Mouse (Mus musculus) cerebellum, adult 9-10 months (tissue): Measurements from ENCODE around the gene Mib2.
A peak's percentile ranks its signal among the peaks of the same experiment; 100 is the strongest.
"Not testable (repeated sequence)": the region's sequence is repeated elsewhere in the genome, so short reads cannot be mapped to it uniquely, and the experiment has no call there.

Source experiments
- DNase-seq: peaks from one replicate; pipeline ENCODE4 v3.0.0; 2022

The Mib2 gene

DNA sequence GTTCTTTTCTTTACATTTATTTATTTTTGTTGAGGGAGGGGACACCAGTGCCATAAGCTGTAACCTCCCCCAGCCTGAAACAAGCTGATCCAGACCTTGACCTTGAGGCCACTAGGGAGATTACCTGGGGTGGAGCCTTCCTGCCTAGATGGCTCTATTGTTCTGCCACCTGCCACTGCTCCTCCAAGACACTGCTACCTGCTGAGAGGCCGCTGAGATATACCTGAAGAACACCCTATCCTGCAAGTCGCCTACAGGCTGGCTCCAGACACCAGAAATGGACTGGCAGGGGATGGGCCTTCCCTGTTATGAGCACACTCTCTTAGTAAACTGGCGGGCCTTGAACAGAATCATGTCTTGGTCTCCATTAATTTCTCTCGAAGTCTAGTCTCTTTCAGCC lies 1.2 kb upstream of the Mib2 start:
- DNase-seq: not testable (repeated sequence)

DNA sequence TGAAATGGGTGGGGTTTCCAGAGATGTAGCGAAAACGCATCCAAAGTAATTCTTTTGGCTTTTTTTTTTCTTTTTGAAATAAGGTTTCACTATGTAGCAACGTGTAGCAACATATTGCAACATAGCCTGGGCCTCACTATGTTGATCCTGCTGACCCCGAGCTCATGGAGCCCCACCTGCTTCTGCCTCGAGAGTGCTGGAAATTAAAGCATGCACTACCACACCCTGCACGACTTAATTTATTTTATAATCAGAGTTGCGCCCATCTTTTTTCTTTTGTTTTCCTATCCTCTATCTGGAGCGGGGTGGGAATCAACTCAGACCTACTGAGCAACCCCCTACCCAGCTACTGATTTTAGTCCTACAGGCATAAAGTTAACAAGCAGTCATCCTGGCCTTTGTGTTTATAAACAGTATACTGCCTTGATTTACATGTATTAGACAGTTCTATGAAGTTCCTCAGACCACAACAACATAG lies 639 bp upstream of the Mib2 start:
- DNase-seq: no peak

DNA sequence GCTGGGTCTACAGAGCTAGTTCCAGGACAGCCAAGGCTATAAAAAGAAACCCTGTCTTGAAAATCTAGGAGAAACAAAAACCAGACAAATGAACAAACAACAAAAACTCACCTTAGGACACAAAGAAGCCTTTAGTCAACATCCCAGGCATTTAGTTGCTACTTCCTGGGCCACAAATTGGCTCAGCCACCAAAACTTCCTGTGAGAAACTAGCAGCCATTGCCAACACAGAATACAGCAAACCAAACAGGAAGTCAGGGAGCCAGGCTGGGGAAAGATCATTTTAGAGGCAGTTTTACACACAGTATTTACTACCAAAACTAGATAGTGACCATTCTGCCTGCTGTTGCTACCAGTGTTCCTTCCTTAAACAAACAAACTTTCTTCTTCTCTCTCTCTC lies 2.1 kb downstream of the Mib2 start:
- DNase-seq: no peak

DNA sequence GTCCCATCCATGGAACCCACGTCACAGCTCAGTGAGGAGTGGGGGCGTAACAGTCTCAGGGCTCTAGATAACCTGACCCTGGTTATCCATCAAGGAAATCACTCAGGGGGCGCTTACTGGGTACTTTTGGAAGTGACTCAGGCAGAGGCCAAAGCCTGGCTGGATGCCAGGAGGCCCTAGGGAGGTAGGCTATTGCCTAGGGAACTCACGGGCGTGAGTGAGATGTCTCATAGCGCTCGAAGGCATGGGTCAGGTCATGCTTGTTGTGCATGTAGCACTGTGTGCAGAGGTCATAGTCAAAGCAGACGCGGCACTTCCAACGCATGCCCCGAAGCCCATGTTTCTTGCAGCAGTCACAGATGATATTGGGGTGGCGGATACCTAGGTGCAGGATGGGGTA lies 8.4 kb downstream of the Mib2 start:
- no peak for DNase-seq

DNA sequence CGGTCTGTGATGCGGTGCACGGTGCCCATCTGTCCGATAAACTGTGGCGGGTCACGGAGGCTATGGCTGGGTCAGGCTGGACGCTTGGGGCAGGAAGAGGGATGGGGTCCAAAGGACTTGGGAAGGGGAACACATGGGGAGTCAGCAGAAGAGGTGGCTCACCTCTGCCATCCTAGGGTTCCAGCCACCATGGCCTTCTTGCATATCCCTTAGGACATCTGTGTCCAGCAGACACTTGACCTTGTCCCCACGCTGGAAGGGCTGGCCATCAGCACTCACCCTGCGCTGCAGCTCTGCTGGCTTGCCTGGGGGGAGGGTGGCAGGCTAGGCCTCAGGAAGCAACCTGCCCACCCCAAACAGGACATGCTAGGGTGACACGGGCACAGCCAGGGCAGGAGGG lies 10.0 kb downstream of the Mib2 start:
- DNase-seq: no peak

DNA sequence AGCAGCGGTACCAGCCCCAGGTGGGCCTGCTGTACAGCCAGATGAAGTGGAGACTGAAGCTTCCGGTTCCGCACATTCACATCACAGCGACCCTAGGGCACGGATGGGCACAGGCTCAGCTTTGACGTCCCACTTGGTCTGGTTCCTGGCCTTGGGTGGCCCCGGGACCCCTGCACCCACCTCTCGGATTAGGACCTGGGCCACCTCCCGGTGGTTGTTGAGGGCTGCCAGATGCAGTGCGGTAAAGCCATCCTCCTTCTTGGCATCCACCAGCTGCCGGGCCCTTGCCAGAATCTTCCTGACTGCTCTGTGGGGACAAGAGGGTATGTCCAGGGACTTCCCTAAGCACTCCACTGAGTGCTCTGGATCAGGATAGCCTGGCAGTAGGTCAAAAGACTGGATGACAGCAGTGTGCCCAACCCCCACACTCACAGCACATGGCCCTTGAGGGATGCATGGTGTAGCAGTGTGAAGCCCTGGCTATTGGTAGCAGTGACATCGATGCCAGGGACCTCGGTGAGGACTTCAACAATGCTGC lies 12.7 kb downstream of the Mib2 start:
- peak; percentile 68 for DNase-seq

DNA sequence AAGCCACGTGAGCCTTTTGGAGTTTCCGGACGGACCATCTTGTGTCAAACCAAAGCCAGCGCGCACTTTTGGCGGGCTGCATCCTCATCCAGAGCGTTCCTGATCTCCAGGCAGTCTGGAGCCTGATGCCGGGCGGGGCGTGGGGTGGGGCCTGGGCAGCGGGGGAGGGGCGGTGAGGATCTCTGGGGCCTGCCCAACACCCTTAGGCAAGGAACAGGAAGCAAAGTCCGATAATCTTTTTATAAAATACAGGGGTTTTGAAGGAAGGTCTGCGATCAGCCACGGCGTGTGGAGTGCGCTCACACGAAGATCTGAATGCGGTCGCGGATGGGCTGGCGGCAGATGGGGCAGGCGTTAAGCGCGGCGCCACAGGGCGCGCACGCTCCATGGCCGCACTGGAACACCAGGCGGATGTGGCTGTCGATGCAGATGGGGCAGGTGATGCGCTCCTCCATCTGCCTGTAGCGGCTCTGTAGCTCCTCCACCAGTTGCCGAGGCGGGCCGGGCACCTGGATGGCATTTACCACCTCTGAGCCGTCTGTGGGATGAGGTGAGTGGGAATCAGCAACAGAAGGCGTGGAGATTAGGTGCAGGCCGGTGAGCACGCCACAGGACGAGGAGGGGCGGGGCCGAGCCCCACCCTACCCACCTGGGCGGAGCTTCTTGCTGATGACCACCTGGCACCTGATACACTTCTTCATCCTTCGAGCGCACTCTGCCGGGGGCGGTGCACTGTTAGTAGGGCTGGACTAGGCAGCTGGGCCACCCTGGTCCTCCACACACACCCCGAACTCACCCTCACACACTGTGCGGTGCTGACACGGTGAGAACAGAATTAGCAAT lies 14.3 kb downstream of the Mib2 start:
- DNase-seq: peak; percentile 84

DNA sequence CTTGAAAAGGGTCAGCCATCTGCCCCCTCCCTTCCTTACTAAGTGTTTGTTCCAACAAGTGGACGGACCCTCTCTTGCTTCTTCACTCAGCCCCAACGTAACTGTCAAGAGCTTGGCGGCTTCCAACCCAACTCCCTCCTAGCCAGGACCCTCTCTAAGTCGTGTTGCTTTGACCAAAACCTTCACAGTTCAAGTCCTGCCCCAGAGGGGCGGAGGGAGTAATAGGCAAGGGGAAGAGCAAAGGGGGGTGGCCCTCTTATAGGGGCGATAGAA lies 14.9 kb downstream of the Mib2 start:
- DNase-seq: peak; percentile 71

DNA sequence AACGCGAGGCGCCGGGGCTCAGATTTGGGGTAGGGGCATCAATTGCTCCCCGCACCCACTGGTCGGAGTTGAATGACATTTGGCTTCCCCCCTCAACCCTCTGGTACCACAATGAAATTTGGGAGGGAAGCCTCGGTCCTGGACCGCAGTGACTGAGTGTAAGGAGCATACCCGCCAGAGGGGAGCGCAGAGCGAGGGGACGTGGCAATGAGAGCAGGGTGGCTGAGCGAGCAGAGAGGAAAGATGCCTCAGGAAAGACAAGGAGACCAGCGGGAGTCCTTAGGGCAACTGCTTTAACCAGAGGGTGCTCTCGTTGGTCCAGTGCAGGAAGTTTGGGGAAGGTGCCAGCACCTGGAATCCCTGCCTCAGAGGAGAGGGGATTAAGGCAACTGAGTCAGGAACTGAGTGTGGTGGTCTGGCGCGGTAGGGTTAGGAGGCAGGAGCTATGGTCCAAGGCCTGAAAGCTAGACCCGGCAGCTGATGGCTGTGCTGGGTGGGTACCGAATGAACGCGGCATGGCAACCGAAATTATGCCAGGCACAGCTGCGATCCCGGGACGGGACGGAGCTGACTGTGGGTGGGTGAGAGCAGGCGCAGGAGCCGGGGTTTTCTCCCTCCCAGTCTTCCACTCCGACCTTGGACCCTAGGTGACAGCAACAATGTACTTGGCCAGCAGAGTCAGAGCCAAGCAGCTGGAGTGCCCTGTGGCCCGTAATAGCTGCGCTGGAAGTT lies 15.4 kb downstream of the Mib2 start:
- peak; percentile 74 for DNase-seq

DNA sequence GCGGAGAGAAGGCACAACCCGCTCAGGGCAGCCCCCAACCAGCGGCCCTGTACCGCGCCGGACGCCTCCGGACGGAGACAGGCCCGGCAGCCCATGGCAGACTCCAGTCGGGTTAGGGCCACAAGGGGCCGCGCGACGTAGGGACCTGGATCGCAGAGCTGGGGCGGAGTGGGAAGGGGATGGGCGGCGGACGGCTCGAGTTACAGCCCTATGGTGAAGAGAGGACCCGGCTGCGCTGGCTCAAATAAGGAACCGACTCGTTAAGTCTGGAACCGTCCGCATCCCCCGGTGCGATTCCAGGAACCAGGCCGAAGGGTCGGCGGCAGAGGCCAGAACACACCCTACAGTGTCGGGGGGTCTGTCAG lies 15.9 kb downstream of the Mib2 start, which contains the start of gene Mmp23:
TSS of gene Mmp23 (minus strand) at position 299 of the 365 bp plus-strand sequence.
- peak; percentile 64 for DNase-seq

DNA sequence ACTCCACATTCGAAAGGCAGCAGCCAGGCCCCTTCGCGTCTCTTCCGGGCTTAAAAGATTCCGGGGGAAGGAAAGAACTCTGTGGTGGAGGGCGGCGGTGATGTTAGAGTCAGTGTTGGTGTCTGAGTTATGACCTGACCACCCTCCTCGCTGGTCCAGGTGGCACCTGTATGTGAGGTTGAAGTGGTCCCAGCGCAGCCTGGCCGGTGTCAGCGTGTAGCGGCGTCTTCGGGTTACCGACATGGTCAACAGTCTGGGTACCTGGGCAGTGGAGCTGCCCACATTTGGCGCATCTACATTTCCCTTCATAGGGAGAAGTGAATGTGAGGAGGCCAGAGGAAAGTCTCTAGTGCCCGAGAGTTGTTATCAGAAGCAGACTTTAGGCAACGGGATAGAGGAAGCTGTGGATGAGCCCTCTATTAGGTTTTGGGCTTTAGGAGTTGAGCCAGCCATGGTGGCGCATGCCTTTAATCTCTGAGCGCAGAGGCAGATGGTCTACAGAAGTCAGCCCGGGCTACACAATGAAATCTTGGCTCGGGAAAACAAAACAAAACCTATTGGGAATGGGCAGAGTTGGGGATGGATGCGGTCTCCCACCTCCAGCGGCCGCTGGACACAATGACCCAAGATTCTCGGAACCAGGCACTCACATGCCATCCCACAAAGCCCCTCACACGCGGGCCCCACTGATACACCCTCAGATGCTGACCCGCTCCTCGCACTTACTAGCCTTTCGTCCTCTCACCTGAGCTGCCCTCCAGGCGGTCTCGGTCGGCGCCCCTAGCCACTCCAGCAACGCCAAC lies 16.5 kb downstream of the Mib2 start:
- peak; percentile 72 for DNase-seq

DNA sequence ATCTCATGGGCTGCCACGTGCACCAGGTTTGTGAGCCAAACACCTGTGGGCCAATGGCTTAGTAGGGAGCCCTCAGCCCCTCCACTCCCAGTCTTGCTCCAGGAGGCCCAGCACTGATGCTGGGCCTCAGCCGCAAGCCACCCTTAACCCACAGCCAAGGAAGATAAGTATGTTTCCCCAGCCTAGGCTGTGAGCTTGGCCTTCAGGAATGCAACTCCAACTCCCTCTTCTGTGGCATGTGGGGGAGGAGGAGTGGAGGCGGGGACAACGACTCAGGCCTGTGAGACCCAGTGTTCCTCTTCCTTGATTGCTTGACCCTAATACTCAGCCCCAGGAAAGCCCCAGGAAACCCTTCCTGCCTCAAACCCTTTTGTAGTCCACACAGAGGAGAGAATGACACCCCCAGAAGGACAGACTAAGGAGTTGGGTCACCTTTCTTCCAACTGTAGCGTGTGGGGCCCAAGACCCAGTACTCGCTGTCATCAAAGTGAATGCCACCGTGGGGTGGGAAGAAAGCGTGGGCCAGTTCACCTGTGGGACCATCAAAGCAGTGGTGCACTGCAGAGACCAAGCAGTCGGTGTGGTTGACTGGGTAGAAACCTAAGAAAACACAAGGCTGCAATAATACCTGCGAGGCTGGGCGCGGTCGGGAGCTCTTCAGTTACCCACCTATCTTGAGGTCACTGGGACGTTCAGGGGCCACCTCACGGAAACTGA lies 17.3 kb downstream of the Mib2 start:
- DNase-seq: peak; percentile 38

DNA sequence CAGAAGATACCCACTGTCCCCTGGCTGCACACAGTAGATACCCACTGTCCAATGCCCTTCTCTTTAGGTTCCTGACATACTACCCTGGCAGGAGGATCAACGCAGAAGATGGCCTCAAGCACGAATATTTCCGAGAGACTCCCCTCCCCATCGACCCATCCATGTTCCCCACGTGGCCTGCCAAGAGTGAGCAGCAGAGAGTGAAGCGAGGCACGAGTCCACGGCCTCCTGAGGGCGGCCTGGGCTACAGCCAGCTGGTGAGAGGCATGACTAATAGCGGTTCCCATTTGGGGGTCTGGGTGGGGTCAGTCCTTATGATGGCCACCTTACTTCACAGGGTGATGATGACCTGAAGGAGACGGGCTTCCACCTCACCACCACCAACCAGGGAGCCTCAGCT lies 19.6 kb downstream of the Mib2 start:
- no peak for DNase-seq

DNA sequence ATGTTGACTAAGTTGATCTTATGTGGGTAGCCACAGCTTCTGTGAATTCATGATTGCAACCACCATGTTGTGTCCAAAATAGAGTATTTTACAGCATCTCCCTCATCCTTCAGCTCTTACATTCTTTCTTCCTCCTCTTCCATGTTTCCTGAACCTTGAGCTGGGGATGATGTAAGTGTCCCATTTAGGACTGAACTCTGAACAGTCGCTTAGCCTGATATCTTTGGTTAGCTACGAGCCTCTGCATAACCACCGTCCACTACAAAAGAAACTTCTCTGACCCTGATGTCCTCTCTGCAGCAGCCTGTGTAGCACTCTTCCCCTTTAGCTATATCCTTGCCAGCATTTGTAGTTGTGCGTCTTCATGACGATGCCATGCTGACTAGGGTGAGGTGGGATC lies 23.3 kb downstream of the Mib2 start:
- DNase-seq: no peak

DNA sequence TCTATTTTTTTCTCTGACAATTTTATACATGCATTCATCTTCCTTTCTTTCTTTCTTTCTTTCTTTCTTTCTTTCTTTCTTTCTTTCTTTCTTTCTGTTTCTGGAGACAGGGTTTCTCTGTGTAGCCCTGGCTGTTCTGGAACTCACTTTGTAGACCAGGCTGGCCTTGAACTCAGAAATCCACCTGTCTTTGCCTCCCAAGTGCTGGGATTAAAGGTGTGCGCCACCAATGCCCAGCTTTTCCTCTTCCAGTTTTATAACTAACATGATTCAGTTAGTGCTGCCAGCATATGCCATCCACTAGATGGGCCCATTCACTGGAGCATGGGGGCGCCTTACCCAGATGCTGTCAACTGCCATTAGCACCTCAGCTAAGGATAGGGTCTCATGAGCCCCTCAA lies 23.7 kb downstream of the Mib2 start, which contains the start of gene Gm10563:
TSS of gene Gm10563 (minus strand) at position 101 of the 400 bp plus-strand sequence.
- DNase-seq: not testable (repeated sequence)

DNA sequence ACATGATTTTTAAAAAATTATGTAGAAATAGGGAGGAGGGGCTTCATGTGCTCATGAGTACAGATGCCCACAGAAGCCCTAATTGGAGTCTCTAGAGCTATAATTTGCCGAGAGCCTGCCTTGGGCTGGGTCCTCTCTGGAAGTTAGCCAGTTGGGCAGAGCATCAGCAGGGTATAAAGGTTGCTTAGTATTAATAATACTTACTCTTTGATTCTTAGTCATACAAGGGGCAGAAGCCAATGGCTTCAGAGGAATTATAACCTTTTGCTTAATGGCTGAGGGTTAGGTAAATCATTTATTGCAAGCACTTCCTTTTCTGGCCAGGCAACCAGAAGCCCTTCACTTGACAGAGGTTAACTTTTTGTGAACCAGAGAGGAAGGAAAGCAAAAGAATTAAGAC lies 25.5 kb downstream of the Mib2 start:
- no peak for DNase-seq

DNA sequence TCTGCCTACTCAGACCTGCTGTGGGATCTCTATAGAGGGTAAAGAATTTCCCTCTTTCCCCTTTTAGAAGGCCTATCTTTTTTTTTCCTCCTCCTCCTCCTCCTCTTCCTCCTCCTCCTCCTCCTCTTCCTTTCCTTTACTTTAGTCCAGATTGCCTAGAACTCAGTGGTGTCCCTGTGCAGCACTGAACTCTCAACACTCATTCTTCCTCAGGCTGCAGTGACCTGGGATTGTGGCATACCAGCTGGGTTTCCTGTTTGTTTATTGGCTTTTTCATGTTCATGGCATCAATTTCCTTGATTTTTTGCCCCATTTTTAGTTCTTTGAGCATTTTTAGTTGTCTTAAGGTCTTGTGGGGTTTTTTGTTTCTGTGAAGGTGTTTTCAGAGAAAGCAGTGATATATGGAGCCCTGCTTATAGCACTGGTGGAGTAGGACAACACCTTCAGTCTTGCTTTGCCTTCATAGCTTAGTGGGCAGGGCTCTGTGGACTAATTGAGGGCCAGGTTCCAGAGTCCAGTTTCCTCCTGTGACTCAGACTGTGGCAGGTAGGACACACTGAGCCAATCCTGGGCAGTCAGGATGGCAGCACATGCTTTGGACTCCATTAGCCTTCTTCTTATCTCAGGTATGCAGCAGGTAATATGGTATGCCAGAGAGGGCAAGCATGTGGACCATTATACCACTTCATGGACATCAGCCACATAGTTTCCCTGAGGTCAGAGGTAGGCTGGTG lies 33.1 kb downstream of the Mib2 start:
- DNase-seq: no peak

DNA sequence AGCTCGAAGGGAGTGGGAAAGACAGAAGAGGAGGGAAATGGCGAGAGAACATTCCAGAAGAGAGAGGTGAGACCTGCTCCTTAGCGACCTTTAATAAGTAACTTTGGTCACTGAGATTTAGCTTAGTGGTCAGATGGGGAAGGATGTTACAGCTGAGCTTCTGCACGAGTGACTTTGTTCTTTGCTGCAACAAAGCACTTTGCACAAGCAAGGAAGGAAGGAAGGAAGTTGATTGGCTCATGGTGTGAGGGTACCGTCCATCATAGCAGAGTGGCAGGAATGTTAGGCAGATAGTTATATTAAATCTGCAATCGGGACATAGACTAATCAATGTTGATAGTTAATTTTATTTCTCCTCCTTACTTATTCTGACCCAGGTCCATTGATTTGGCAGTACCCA lies 38.7 kb downstream of the Mib2 start:
- no peak for DNase-seq

DNA sequence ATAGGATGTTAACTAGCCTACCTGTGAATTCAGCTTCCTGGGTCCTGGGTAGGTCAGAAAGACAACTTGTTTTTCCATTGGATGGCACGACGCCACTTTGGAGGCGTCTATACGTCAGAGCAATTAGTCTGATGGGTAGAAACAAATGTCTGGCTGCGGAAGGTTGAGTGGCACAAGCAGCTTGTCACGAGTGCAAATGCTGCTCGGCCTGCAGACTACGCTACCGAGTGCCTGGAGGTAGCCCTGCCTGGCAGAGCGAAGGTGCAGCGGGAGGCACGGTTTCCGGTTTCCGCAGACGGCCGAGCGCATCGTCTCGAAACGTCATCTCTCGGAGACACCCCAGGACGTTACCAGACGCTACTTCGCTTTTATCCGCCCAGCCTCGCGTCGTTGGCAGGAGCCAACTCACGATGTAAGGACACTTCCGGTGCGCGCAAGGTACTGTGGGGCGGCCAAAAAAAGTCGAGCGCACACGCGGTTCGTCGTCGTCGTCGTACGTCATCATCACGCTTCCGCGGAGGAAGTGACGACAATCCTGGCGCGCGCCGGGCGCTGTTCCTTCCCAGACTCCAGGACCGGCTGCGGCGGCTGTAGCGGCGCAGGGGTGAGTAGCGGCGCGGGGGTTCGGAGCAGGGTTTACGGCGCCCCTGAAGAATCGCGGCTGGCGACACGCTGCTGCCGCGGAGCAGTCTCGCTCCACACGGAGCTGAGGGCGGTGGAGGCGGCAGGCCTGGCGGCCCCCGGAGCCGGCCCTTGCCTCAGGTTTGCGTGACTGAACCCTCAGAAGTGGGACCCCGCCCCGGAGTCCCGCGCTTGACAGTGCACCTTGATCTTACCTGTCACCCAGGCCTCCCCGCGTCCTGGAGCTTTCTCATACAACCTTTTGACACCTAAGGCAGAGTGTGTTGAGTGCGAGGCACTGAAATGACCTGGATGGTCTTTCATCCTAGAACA lies 44.4 kb downstream of the Mib2 start, which contains the start of gene Cdk11b:
TSS of gene Cdk11b (plus strand) at position 517 of the 954 bp plus-strand sequence.
- DNase-seq: peak; percentile 96

DNA sequence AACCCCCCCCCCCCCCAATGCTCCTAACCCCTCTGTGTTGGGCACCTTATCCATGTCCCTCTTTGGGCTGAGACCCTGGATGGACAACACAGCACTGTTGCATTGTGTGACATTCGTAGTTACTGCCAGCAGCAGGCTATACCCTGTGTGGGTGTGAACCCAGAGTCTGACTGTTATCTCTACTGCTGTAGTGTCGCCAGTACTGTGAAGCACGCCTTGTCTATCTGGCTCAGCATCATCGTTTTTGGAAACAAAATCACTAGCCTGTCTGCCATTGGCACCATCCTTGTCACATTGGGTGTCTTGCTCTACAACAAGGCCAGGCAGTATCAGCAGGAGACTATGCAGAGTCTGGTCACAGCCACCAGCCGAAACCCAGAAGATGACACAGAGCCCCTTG lies 50.7 kb downstream of the Mib2 start:
- DNase-seq: no peak

DNA sequence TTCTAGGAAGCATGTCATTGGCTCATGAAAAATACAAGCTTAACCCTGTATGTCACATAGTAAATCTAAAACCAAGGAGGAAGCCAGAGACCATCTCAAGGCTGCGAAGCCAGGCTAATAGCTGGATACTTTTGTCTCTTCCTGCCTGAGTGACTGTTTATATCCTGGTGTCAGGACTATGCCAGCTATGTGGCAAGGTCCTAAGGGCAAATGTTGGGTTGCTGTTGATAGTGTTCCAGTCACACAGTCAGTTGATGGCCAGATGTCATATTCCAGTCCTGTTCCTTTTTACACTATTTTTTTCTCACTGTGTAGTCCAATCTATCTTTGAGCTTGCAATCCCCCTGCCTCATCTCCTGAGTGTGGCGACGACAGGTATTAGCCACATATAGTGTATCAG lies 55.7 kb downstream of the Mib2 start:
- DNase-seq: no peak
